8 mouse cellular contexts compared by ENCODE assay signal in the genomic region with DNA sequence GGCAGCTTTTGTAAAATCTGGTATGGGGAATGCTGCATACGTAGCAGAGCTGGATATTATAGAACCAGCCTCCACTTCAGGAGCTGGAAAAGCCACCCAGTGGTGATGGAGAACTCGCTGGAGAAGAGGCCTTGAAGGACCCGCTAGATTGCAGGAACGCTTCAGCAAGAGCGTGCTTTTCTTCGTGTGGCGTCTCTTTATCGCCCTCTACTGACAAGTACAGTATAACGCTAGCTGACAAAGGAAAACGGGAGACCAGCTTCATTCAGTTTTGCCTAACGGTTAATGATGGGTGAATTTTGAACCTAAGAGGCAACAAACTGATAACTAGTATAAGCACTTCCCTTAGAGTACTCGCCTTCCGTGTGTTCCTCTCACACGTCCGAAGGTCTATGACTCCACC. TPM values are rescaled to one million over a fixed set of nuclear protein-coding genes. Genes with fewer than 3 reads are reported as not detected.
A peak's percentile ranks its signal among the peaks of the same experiment; 100 is the strongest.
DNase-seq lines count a peak whose midpoint lies in the region; ATAC-seq and TF ChIP-seq lines count a peak whose summit lies in the region.

No protein-coding gene starts in this region.

- H3K9ac ChIP-seq in neural tube, embryonic 11.5 days (ENCODE audit: low read length) = peak overlapping the region; percentile 32; the same call in 1 of the 2 replicates

- no peaks in the 10 kb centered on the region for H3K9me3 ChIP-seq in limb, embryonic 10.5 days (replicated peaks)
- no peaks in the 10 kb centered on the region for H3K9me3 ChIP-seq in neural tube, embryonic 11.5 days (ENCODE audit: control insufficient read depth, low read length)

- no peak overlapping the region for H3K27ac ChIP-seq in thymus, adult 2 months (ENCODE audit: control insufficient read depth, insufficient read depth, low read length)
- H3K27ac ChIP-seq in limb, embryonic 10.5 days = peak overlapping the region; percentile 51; the same call in 1 of the 2 replicates
- H3K27ac ChIP-seq in neural tube, embryonic 11.5 days (ENCODE audit: low read depth, low read length) = no peak overlapping the region

- no peak overlapping the region for H3K4me2 ChIP-seq in neural tube, embryonic 11.5 days (ENCODE audit: low read depth)

- peak; percentile 33 for DNase-seq in thymus, adult 2 months
- no peak for DNase-seq in thymus, adult 18-20 months
- DNase-seq in cerebellum, adult 9-10 months = peak; percentile 71
- DNase-seq in frontal cortex, postnatal 36 days (ENCODE audit: low spot score in 2 of 2) = peak; percentile 31 to 67
- DNase-seq in kidney, adult 11 months = peak; percentile 27
- DNase-seq in limb, embryonic 10.5 days (ENCODE audit: low spot score) = peak; percentile 60
- DNase-seq in neural tube, embryonic 11.5 days (ENCODE audit: low spot score) = peak; percentile 74
- peak; percentile 51 for DNase-seq in yolk sac, embryonic 10.5 days (ENCODE audit: low spot score)

- WGBS in thymus, adult 2 months = 4% methylated on average over 15 of the region's 15 CpGs
- WGBS in limb, embryonic 10.5 days = 4% methylated on average over 15 of the region's 15 CpGs
- 4% methylated on average over 15 of the region's 15 CpGs for WGBS in neural tube, embryonic 11.5 days

- no peak for TF ChIP-seq CTCF in thymus, adult 2 months (IDR thresholded peaks at IDR 0.05; ENCODE audit: borderline replicate concordance, control insufficient read depth, extremely low read depth, insufficient read depth, low read length, poor library complexity)

- TF ChIP-seq POLR2A in thymus, adult 2 months (IDR thresholded peaks at IDR 0.05; ENCODE audit: control insufficient read depth, extremely low read depth, insufficient read depth, low read length, poor library complexity) = no peak

- no peaks in the 10 kb centered on the region for H3K4me1 ChIP-seq in thymus, adult 2 months (replicated peaks; ENCODE audit: control insufficient read depth, insufficient read depth, low read length)
- peaks cover 10% of the 10 kb centered on the region; the same call in 1 of the 2 replicates for H3K4me1 ChIP-seq in limb, embryonic 10.5 days
- H3K4me1 ChIP-seq in neural tube, embryonic 11.5 days (ENCODE audit: control insufficient read depth, insufficient read depth, low read length) = no peaks in the 10 kb centered on the region

- H3K27me3 ChIP-seq in thymus, adult 2 months (ENCODE audit: control insufficient read depth, insufficient read depth, low read length) = no peaks in the 10 kb centered on the region; the same call in 1 of the 2 replicates
- H3K27me3 ChIP-seq in limb, embryonic 10.5 days (ENCODE audit: low read depth, poor library complexity, severe bottlenecking) = no peaks in the 10 kb centered on the region
- H3K27me3 ChIP-seq in neural tube, embryonic 11.5 days (ENCODE audit: control insufficient read depth, insufficient read depth, low read length) = no peaks in the 10 kb centered on the region

- no peak overlapping the region for H3K4me3 ChIP-seq in thymus, adult 2 months (ENCODE audit: control insufficient read depth, insufficient read depth, low read length)
- no peak overlapping the region for H3K4me3 ChIP-seq in limb, embryonic 10.5 days
- no peak overlapping the region for H3K4me3 ChIP-seq in neural tube, embryonic 11.5 days (ENCODE audit: low read depth, low read length)

- ATAC-seq in neural tube, embryonic 11.5 days (ENCODE audit: insufficient read depth, low FRiP score, low TSS enrichment) = no peak

- H3K36me3 ChIP-seq in thymus, adult 2 months (ENCODE audit: control insufficient read depth, insufficient read depth, low read length) = no peaks in the 10 kb centered on the region
- H3K36me3 ChIP-seq in limb, embryonic 10.5 days = no peaks in the 10 kb centered on the region
- H3K36me3 ChIP-seq in neural tube, embryonic 11.5 days (ENCODE audit: control insufficient read depth, insufficient read depth, low read length) = no peaks in the 10 kb centered on the region

RNA-seq across cellular contexts. Expression of a gene that starts 9.0 kb away (rescaled TPM):
- 0.29 and 0.63 TPM in 2 replicates for polyA plus RNA-seq in thymus, adult 2 months (2012; rRNA removed)
- 17.4 and 18.2 TPM in 2 replicates for polyA plus RNA-seq in limb, embryonic 10.5 days (2016; fragmentation: Nextera tagmentation; extraction: Ambion mirVana)
- 3.7 and 4.1 TPM in 2 replicates for polyA plus RNA-seq in neural tube, embryonic 11.5 days (2014; fragmentation: Nextera tagmentation; extraction: Ambion mirVana)

RNA-seq across cellular contexts. Expression of a gene that starts 35.6 kb away (rescaled TPM):
- not detected in 2 replicates for polyA plus RNA-seq in thymus, adult 2 months (2012; rRNA removed)
- 0.50 and 0.59 TPM in 2 replicates for polyA plus RNA-seq in limb, embryonic 10.5 days (2016; fragmentation: Nextera tagmentation; extraction: Ambion mirVana)
- not detected in 2 replicates for polyA plus RNA-seq in neural tube, embryonic 11.5 days (2014; fragmentation: Nextera tagmentation; extraction: Ambion mirVana)

RNA-seq across cellular contexts. Expression of a gene that starts 58.7 kb away (rescaled TPM):
- polyA plus RNA-seq in thymus, adult 2 months (2012; rRNA removed) = 10.4 and 10.7 TPM in 2 replicates
- 27.0 and 33.1 TPM in 2 replicates for polyA plus RNA-seq in limb, embryonic 10.5 days (2016; fragmentation: Nextera tagmentation; extraction: Ambion mirVana)
- 32.7 and 39.2 TPM in 2 replicates for polyA plus RNA-seq in neural tube, embryonic 11.5 days (2014; fragmentation: Nextera tagmentation; extraction: Ambion mirVana)

Comparison
In these comparisons a context has a peak if more than half of its experiments do, and no peak if none do; other contexts are left out.
1. DNase-seq: peak in thymus, adult 2 months (single experiment), cerebellum, adult 9-10 months (single experiment), frontal cortex, postnatal 36 days (2 of 2), kidney, adult 11 months (single experiment), limb, embryonic 10.5 days (single experiment), neural tube, embryonic 11.5 days (single experiment) and yolk sac, embryonic 10.5 days (single experiment); none in thymus, adult 18-20 months (0 of 2).